Mouse (Mus musculus): ENCODE results near the gene Sucnr1.

DNA sequence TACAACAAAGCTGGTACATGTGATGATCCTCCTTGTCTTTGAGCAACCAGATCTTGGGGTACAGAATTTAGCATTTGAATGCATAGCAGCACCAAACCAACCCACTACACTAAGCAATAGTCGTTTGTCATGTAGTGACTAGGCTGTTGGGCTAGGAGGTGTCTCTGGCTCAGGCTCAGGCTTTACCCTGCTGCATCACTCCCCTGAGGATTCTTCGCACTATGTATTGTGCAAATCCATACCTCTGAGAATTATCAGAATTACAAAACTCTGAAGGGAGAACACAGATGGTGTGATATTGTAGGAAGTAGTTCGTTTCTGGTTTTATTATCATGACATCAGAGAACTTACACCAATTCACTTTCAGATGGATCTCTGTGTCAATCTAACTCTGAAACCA is 15.3 kb downstream of the Sucnr1 start:
- TF ChIP-seq POLR2A (IDR thresholded peaks at IDR 0.05; ENCODE audit: insufficient read length, low read depth) (no peak), REST (IDR thresholded peaks at IDR 0.05; ENCODE audit: insufficient read depth, insufficient read length) (no peak), TCF12 (IDR thresholded peaks at IDR 0.05; ENCODE audit: insufficient read depth, poor library complexity, severe bottlenecking) (no peak), USF1 (IDR thresholded peaks at IDR 0.05; ENCODE audit: low read depth) (no peak), E2F4 (IDR thresholded peaks at IDR 0.05; ENCODE audit: insufficient read depth) (no peak), MAX (IDR thresholded peaks at IDR 0.05; ENCODE audit: low read depth) (no peak), MYOG (IDR thresholded peaks at IDR 0.05; ENCODE audit: control insufficient read depth in 1 of 3, insufficient read depth in 1 of 3, insufficient read length in 2 of 3, low read depth in 2 of 3) (no peak), MYOD1 (IDR thresholded peaks at IDR 0.05; ENCODE audit: control insufficient read depth in 1 of 3, insufficient read length in 2 of 3, low read depth in 2 of 3) (no peak), POLR2AphosphoS2 (IDR thresholded peaks at IDR 0.05; ENCODE audit: insufficient read length, low read depth) (no peak)

Measured in myocyte (in vitro differentiated cells).